Mouse (Mus musculus) MEL (cell line): ENCODE data around the gene Cnfn. TPM values are rescaled to one million over a fixed set of nuclear protein-coding genes. Genes with fewer than 3 reads are reported as not detected.

Experiments
- DNase-seq: peaks from one replicate; pipeline ENCODE4 v3.0.0; 2011; ENCODE audit warnings: low read depth, low spot score
- H3K27ac ChIP-seq: 2 replicates; pipeline ENCODE4 v1.5.1; 2012; ENCODE audit warnings: low read depth, mild to moderate bottlenecking, control low read depth, low read length, moderate library complexity; ENCODE audit not compliant: control insufficient read depth
- H3K27me3 ChIP-seq, 2 experiments: fragments of 150-350 bp in 1 of 2; sonication (generic) in 1 of 2; 2 replicates each; pipeline ENCODE4 v1.6.1; 2012; ENCODE audit warnings: low read length in 2 of 2, mild to moderate bottlenecking in 2 of 2, improper control_type of control experiment in 1 of 2, moderate library complexity in 1 of 2; ENCODE audit not compliant: insufficient read depth in 2 of 2, control insufficient read depth in 1 of 2
- H3K36me3 ChIP-seq, 2 experiments: 2 replicates each; pipeline ENCODE4 v1.6.1; 2012 to 2014; ENCODE audit warnings: low read length in 2 of 2, improper control_type of control experiment in 1 of 2, inconsistent platforms in 1 of 2, mild to moderate bottlenecking in 1 of 2; ENCODE audit not compliant: insufficient read depth in 2 of 2, control insufficient read depth in 1 of 2
- H3K4me1 ChIP-seq, 2 experiments: fragments of 150-350 bp in 1 of 2; sonication (generic) in 1 of 2; 2 replicates each; pipeline ENCODE4 v1.6.1; 2012; ENCODE audit warnings: low read length in 2 of 2, improper control_type of control experiment in 1 of 2, mild to moderate bottlenecking in 1 of 2; ENCODE audit not compliant: insufficient read depth in 2 of 2, control insufficient read depth in 1 of 2
- H3K4me3 ChIP-seq, 2 experiments: fragments of 150-350 bp in 1 of 2; sonication (generic) in 1 of 2; 2 replicates each; pipeline ENCODE4 v1.5.1; 2012; ENCODE audit warnings: low read depth in 2 of 2, low read length in 2 of 2, mild to moderate bottlenecking in 2 of 2, moderate library complexity in 2 of 2, control low read depth in 1 of 2, improper control_type of control experiment in 1 of 2; ENCODE audit not compliant: control insufficient read depth in 1 of 2, insufficient read depth in 1 of 2
- H3K79me2 ChIP-seq: 2 replicates; pipeline ENCODE4 v1.6.1; 2012; ENCODE audit warnings: mild to moderate bottlenecking, low read length, moderate library complexity; ENCODE audit not compliant: control insufficient read depth, poor library complexity, insufficient read depth
- H3K9ac ChIP-seq: 2 replicates; pipeline ENCODE4 v1.6.1; 2012; ENCODE audit warnings: low read depth, mild to moderate bottlenecking, control low read depth, low read length, moderate library complexity; ENCODE audit not compliant: control insufficient read depth, poor library complexity, severe bottlenecking
- H3K9me3 ChIP-seq: fragments of 150-350 bp; sonication (generic); replicated peaks from 2 replicates; pipeline ENCODE4 v1.6.1; 2012; ENCODE audit warnings: mild to moderate bottlenecking, low read length, improper control_type of control experiment, moderate library complexity; ENCODE audit not compliant: insufficient read depth
- BHLHE40 ChIP-seq: IDR thresholded peaks from 2 replicates; pipeline ENCODE4 v1.6.1; 2012; ENCODE audit warnings: low read depth, mild to moderate bottlenecking, inconsistent platforms, low read length, improper control_type of control experiment, borderline replicate concordance
- CTCF ChIP-seq, 3 experiments: IDR thresholded peaks in 2 of 3; conservative IDR thresholded peaks in 1 of 3; 2 replicates each; pipeline ENCODE4 v1.5.1; 2011 to 2012; ENCODE audit warnings: low read length in 3 of 3, low read depth in 2 of 3, mild to moderate bottlenecking in 2 of 3, improper control_type of control experiment in 1 of 3, inconsistent platforms in 1 of 3, mixed read lengths in 1 of 3, moderate library complexity in 1 of 3; ENCODE audit not compliant: control insufficient read depth in 1 of 3, insufficient read depth in 1 of 3, poor library complexity in 1 of 3, severe bottlenecking in 1 of 3
- E2F4 ChIP-seq: IDR thresholded peaks from 2 replicates; pipeline ENCODE4 v1.6.1; 2011; ENCODE audit warnings: low read depth, low read length, improper control_type of control experiment, borderline replicate concordance
- GABPA ChIP-seq: IDR thresholded peaks from 2 replicates; pipeline ENCODE4 v1.6.1; 2012; ENCODE audit warnings: low read depth, mild to moderate bottlenecking, inconsistent platforms, low read length, improper control_type of control experiment, moderate library complexity
- JUND ChIP-seq: IDR thresholded peaks from 2 replicates; pipeline ENCODE4 v1.6.1; 2011; ENCODE audit warnings: low read depth, mild to moderate bottlenecking, improper control_type of control experiment, low read length
- MEF2A ChIP-seq: IDR thresholded peaks from 2 replicates; pipeline ENCODE4 v1.6.1; 2014; ENCODE audit warnings: low read depth, mild to moderate bottlenecking, inconsistent platforms, low read length, improper control_type of control experiment; ENCODE audit not compliant: poor library complexity, insufficient replicate concordance, severe bottlenecking; ENCODE audit errors: extremely low read depth
- MYB ChIP-seq: IDR thresholded peaks from 2 replicates; pipeline ENCODE4 v1.6.1; 2011; ENCODE audit warnings: mild to moderate bottlenecking, low read depth, low read length, improper control_type of control experiment
- MYC ChIP-seq: IDR thresholded peaks from 2 replicates; pipeline ENCODE4 v1.6.1; 2011; ENCODE audit warnings: low read depth, mild to moderate bottlenecking, low read length, improper control_type of control experiment, moderate library complexity
- RAD21 ChIP-seq: IDR thresholded peaks from 2 replicates; pipeline ENCODE4 v1.6.1; 2011; ENCODE audit warnings: mild to moderate bottlenecking, low read depth, low read length, improper control_type of control experiment
- SIN3A ChIP-seq: IDR thresholded peaks from 2 replicates; pipeline ENCODE4 v1.6.1; 2012; ENCODE audit warnings: low read length, improper control_type of control experiment, inconsistent platforms
- SMC3 ChIP-seq: IDR thresholded peaks from 2 replicates; pipeline ENCODE4 v1.6.1; 2011; ENCODE audit warnings: low read depth, low read length, improper control_type of control experiment
- USF2 ChIP-seq, 2 experiments: IDR thresholded peaks; 2 replicates each; pipeline ENCODE4 v1.6.1; 2011 to 2012; ENCODE audit warnings: improper control_type of control experiment in 2 of 2, low read length in 2 of 2, borderline replicate concordance in 1 of 2, inconsistent platforms in 1 of 2, low read depth in 1 of 2, mild to moderate bottlenecking in 1 of 2; ENCODE audit not compliant: insufficient read depth in 1 of 2
- ZC3H11A ChIP-seq: IDR thresholded peaks from 2 replicates; pipeline ENCODE4 v1.6.1; 2012; ENCODE audit warnings: low read depth, mild to moderate bottlenecking, inconsistent platforms, low read length, improper control_type of control experiment
- ZNF384 ChIP-seq: IDR thresholded peaks from 2 replicates; pipeline ENCODE4 v1.6.1; 2012; ENCODE audit warnings: low read depth, mild to moderate bottlenecking, inconsistent platforms, low read length, improper control_type of control experiment
- polyA plus RNA-seq, 2 experiments: library from polyadenylated mRNA; stranded (reverse) in 1 of 2; unstranded in 1 of 2; fragments of >175 nt in 1 of 2; fragments of >200 nt in 1 of 2; gene quantifications; 2 replicates each; pipeline versions ENCODE4 v1.2.1 to v1.2.4; 2012; ENCODE audit warnings: low replicate concordance in 2 of 2, low read depth in 1 of 2; ENCODE audit not compliant: insufficient read length in 2 of 2, insufficient read depth in 1 of 2, missing spikeins in 1 of 2
- total RNA-seq: library from RNA; depleted of rRNA; stranded (reverse); fragments of 300-350 nt; gene quantifications from 2 replicates; pipeline ENCODE4 v1.2.3, GENCODE M21; 2012

Cnfn gene
- total and polyA plus RNA-seq, 3 experiments, result not detected

GRCm38 (mm10) chr7:25380392-25381283, 11.1 kb upstream of the Cnfn start:
- no peak for DNase-seq
- no peak for TF ChIP-seq SIN3A
- no peak for TF ChIP-seq SMC3
- TF ChIP-seq GABPA, result no peak
- no peak for TF ChIP-seq JUND
- TF ChIP-seq MEF2A, result no peak
- no peaks in the 10 kb centered on the region for H3K9me3 ChIP-seq
- H3K27me3 ChIP-seq, result no peaks in the 10 kb centered on the region
- H3K4me1 ChIP-seq, result peaks cover 2 to 5% of the 10 kb centered on the region in 2 experiments; a peak in 3 of 4 replicates
- no peak overlapping the region for H3K9ac ChIP-seq
- no peak overlapping the region for H3K4me3 ChIP-seq
- no peak overlapping the region for H3K27ac ChIP-seq
- H3K79me2 ChIP-seq, result no peaks in the 10 kb centered on the region
- H3K36me3 ChIP-seq, result peaks cover 0 to 3% of the 10 kb centered on the region in 2 experiments; a peak in 1 of 4 replicates

GRCm38 (mm10) chr7:25379551-25380351, 10.2 kb upstream of the Cnfn start:
- H3K79me2 ChIP-seq, result no peaks in the 10 kb centered on the region
- peak; percentile 64 for DNase-seq
- H3K4me3 ChIP-seq, result no peak overlapping the region
- H3K27me3 ChIP-seq, result no peaks in the 10 kb centered on the region
- no peak overlapping the region for H3K9ac ChIP-seq
- H3K4me1 ChIP-seq, result no peaks in the 10 kb centered on the region
- TF ChIP-seq ZNF384, result no peak
- no peak for TF ChIP-seq MEF2A
- peak; percentile 58 for TF ChIP-seq ZC3H11A
- TF ChIP-seq E2F4, result no peak
- peak; percentile 75 for TF ChIP-seq RAD21
- TF ChIP-seq MYC, result no peak
- no peak for TF ChIP-seq MYB
- TF ChIP-seq CTCF (IDR thresholded peaks at IDR 0.05 in 2 of 3, conservative IDR thresholded peaks at IDR 0.05 in 1 of 3; ENCODE audit: control insufficient read depth in 1 of 3, insufficient read depth in 1 of 3, low read depth in 2 of 3, low read length in 3 of 3, poor library complexity in 1 of 3, severe bottlenecking in 1 of 3), result peak in 2 of 3 experiments; percentile 36 to 76; a peak in 4 of 6 replicates
- no peak for TF ChIP-seq BHLHE40
- no peak for TF ChIP-seq USF2 (IDR thresholded peaks at IDR 0.05; ENCODE audit: borderline replicate concordance in 1 of 2, insufficient read depth in 1 of 2, low read depth in 1 of 2, low read length in 2 of 2)
- TF ChIP-seq SMC3, result peak; percentile 82
- H3K9me3 ChIP-seq, result no peaks in the 10 kb centered on the region
- H3K27ac ChIP-seq, result no peak overlapping the region
- no peaks in the 10 kb centered on the region for H3K36me3 ChIP-seq
